Mouse (Mus musculus): ENCODE measurements around the gene Pde6d.

DNA sequence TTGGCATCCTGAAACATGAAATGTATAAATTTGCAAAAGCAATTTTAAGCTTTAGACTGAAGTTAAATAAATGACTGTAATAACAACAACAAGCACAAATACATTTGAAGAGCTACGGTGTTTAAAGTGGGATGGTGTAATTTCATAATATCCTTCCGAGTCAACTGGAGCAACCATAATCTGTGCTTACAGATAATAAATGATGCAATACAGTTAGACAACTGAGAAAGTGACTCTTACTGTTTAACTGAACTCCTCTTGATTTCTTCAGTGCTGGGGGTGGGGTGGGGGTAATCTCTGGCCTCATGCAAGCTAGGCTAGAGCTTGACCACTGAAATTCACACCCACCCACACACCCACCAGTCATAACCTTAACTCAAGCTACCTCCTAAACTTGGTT is 11.0 kb downstream of the Pde6d start:
- no peak for TF ChIP-seq CTCF (IDR thresholded peaks at IDR 0.05; ENCODE audit: extremely low read depth, insufficient read depth, low read length)
- TF ChIP-seq POLR2A (IDR thresholded peaks at IDR 0.05; ENCODE audit: extremely low read depth, insufficient read depth, low read length) = no peak

Measured in cortical plate, adult 2 months (tissue).